Mouse (Mus musculus): ENCODE measurements around the gene Mrpl49. TPM values are rescaled to one million over a fixed set of nuclear protein-coding genes. Genes with fewer than 3 reads are reported as not detected.

Gene Mrpl49
- polyA plus RNA-seq, 1 experiment from 2014 or later = 60.1 TPM

Small RNA genes lying within 50 kb of the gene (microRNA-seq; reads per million reads assigned to microRNA genes)
- gene Mir6988 = 0.87 reads per million

Other genes with a start within 250 kb of the Mrpl49 start
- 13.8 and 23.4 TPM in 2 replicates for gene Frmd8, start 182.5 kb downstream of the Mrpl49 start, polyA plus RNA-seq (2015; fragmentation: Nextera tagmentation; extraction: Ambion mirVana)
- gene Slc25a45, start 180.0 kb downstream of the Mrpl49 start, polyA plus RNA-seq (2015; fragmentation: Nextera tagmentation; extraction: Ambion mirVana) = 2.0 and 3.9 TPM in 2 replicates
- gene Tigd3, start 163.6 kb downstream of the Mrpl49 start, polyA plus RNA-seq (2015; fragmentation: Nextera tagmentation; extraction: Ambion mirVana) = 8.9 and 10.0 TPM in 2 replicates
- 95.7 and 115 TPM in 2 replicates for gene Dpf2, start 144.8 kb downstream of the Mrpl49 start, polyA plus RNA-seq (2015; fragmentation: Nextera tagmentation; extraction: Ambion mirVana)
- 19.3 and 20.9 TPM in 2 replicates for gene Cdc42ep2, start 133.0 kb downstream of the Mrpl49 start, polyA plus RNA-seq (2015; fragmentation: Nextera tagmentation; extraction: Ambion mirVana)
- gene Pola2, start 93.6 kb downstream of the Mrpl49 start, polyA plus RNA-seq (2015; fragmentation: Nextera tagmentation; extraction: Ambion mirVana) = 19.9 and 34.3 TPM in 2 replicates
- gene Slc22a20, start 71.6 kb downstream of the Mrpl49 start, polyA plus RNA-seq (2015; fragmentation: Nextera tagmentation; extraction: Ambion mirVana) = not detected in 2 replicates
- 6.4 and 12.3 TPM in 2 replicates for gene Capn1, start 41.9 kb downstream of the Mrpl49 start, polyA plus RNA-seq (2015; fragmentation: Nextera tagmentation; extraction: Ambion mirVana)
- gene Syvn1, start 11.2 kb downstream of the Mrpl49 start, polyA plus RNA-seq (2015; fragmentation: Nextera tagmentation; extraction: Ambion mirVana) = 31.4 and 34.3 TPM in 2 replicates
- 522 and 591 TPM in 2 replicates for gene Fau, start 59 bp upstream of the Mrpl49 start, polyA plus RNA-seq (2015; fragmentation: Nextera tagmentation; extraction: Ambion mirVana)
- 30.4 and 31.2 TPM in 2 replicates for gene Znhit2, start 3.4 kb upstream of the Mrpl49 start, polyA plus RNA-seq (2015; fragmentation: Nextera tagmentation; extraction: Ambion mirVana)
- gene Tm7sf2, start 10.6 kb upstream of the Mrpl49 start, polyA plus RNA-seq (2015; fragmentation: Nextera tagmentation; extraction: Ambion mirVana) = 51.2 and 61.6 TPM in 2 replicates
- gene Vps51, start 19.4 kb upstream of the Mrpl49 start, polyA plus RNA-seq (2015; fragmentation: Nextera tagmentation; extraction: Ambion mirVana) = 80.8 and 83.8 TPM in 2 replicates
- gene Tmem262, start 22.2 kb upstream of the Mrpl49 start, polyA plus RNA-seq (2015; fragmentation: Nextera tagmentation; extraction: Ambion mirVana) = not detected in 2 replicates
- 0.96 and 1.5 TPM in 2 replicates for gene Gm28374, start 24.5 kb upstream of the Mrpl49 start, polyA plus RNA-seq (2015; fragmentation: Nextera tagmentation; extraction: Ambion mirVana)
- gene Zfpl1, start 27.2 kb upstream of the Mrpl49 start, polyA plus RNA-seq (2015; fragmentation: Nextera tagmentation; extraction: Ambion mirVana) = 78.3 and 78.4 TPM in 2 replicates
- 4.9 and 15.5 TPM in 2 replicates for gene Cdca5, start 27.2 kb upstream of the Mrpl49 start, polyA plus RNA-seq (2015; fragmentation: Nextera tagmentation; extraction: Ambion mirVana)
- gene AC131692.1, start 36.6 kb upstream of the Mrpl49 start, polyA plus RNA-seq (2015; fragmentation: Nextera tagmentation; extraction: Ambion mirVana) = not detected in 2 replicates
- 0.42 and 4.1 TPM in 2 replicates for gene Naaladl1, start 48.0 kb upstream of the Mrpl49 start, polyA plus RNA-seq (2015; fragmentation: Nextera tagmentation; extraction: Ambion mirVana)
- 52.7 and 53.4 TPM in 2 replicates for gene Sac3d1, start 60.9 kb upstream of the Mrpl49 start, polyA plus RNA-seq (2015; fragmentation: Nextera tagmentation; extraction: Ambion mirVana)
- gene Snx15, start 70.5 kb upstream of the Mrpl49 start, polyA plus RNA-seq (2015; fragmentation: Nextera tagmentation; extraction: Ambion mirVana) = 59.6 and 62.2 TPM in 2 replicates
- 0.42 TPM in 1 of 2 replicates, not detected in the other for gene Batf2, start 83.2 kb upstream of the Mrpl49 start, polyA plus RNA-seq (2015; fragmentation: Nextera tagmentation; extraction: Ambion mirVana)
- 139 and 157 TPM in 2 replicates for gene Arl2, start 83.8 kb upstream of the Mrpl49 start, polyA plus RNA-seq (2015; fragmentation: Nextera tagmentation; extraction: Ambion mirVana)
- not detected in 2 replicates for gene Majin, start 126.6 kb upstream of the Mrpl49 start, polyA plus RNA-seq (2015; fragmentation: Nextera tagmentation; extraction: Ambion mirVana)
- 0.75 TPM in 1 of 2 replicates, not detected in the other for gene Gpha2, start 168.6 kb upstream of the Mrpl49 start, polyA plus RNA-seq (2015; fragmentation: Nextera tagmentation; extraction: Ambion mirVana)
- 127 and 156 TPM in 2 replicates for gene Ppp2r5b, start 178.1 kb upstream of the Mrpl49 start, polyA plus RNA-seq (2015; fragmentation: Nextera tagmentation; extraction: Ambion mirVana)
- 12.5 and 12.9 TPM in 2 replicates for gene Atg2a, start 183.9 kb upstream of the Mrpl49 start, polyA plus RNA-seq (2015; fragmentation: Nextera tagmentation; extraction: Ambion mirVana)
- gene Ehd1, start 218.9 kb upstream of the Mrpl49 start, polyA plus RNA-seq (2015; fragmentation: Nextera tagmentation; extraction: Ambion mirVana) = 80.6 and 87.7 TPM in 2 replicates
- 0.33 and 0.36 TPM in 2 replicates for gene Cdc42bpg, start 248.7 kb upstream of the Mrpl49 start, polyA plus RNA-seq (2015; fragmentation: Nextera tagmentation; extraction: Ambion mirVana)

Measured in neural tube, embryonic 15.5 days (tissue).